Mouse (Mus musculus): Measurements from ENCODE around the gene Echdc2. TPM values are rescaled to one million over a fixed set of nuclear protein-coding genes. Genes with fewer than 3 reads are reported as not detected.
A peak's percentile ranks its signal among the peaks of the same experiment; 100 is the strongest.

Gene Echdc2
- total RNA-seq, 2 experiments from 2014 or later, result 9.4 to 11.0 TPM

DNA sequence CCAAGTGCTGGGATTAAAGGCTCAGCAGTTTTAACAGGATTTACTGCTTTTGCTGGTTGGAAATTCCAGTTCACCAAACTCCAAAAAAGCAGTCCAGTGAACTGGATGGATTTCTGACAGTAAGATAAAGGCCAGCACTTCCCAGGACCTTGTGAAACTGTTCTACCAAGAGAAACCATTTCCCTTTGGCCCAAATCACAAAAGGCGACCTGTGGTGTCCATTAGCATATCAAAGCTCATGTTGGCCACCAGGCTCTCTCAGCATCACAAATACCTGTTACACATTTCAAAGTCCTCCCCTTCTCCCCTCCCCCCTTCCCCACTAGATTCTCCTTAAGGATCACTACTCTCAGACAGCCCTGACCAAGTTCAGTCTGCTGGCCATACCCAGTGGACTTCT lies 17.0 kb downstream of the Echdc2 start:
- DNase-seq (ENCODE audit: extremely low spot score in 1 of 2, low spot score in 2 of 2), result no peak
- intact Hi-C loops (cut with DNase I), result no loop called here

DNA sequence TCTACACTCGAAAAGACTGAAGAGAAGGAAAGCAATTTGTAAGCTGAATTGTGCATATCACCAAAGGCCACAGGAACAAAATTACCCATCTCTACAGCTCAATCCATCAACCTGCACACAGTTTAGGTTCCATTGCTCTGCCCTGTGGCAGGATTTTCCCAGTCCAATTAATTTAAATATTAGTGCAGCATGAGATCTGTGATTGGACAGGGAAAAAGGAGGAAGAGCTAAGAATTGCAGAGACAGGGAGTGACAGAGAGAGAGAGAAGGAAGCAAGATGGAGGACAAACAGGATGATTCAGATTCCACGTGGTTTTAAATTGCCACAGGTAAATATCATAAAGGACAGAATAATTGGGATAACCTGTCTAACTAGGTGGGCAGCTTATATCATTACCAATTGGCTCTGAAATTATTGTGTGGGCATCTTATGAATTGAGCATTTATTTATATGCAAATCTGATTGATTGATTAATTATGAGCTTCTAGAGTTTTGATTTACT lies 27.6 kb downstream of the Echdc2 start:
- DNase-seq (ENCODE audit: extremely low spot score in 1 of 2, low spot score in 2 of 2), result no peak
- intact Hi-C loops (cut with DNase I), result no loop called here

DNA sequence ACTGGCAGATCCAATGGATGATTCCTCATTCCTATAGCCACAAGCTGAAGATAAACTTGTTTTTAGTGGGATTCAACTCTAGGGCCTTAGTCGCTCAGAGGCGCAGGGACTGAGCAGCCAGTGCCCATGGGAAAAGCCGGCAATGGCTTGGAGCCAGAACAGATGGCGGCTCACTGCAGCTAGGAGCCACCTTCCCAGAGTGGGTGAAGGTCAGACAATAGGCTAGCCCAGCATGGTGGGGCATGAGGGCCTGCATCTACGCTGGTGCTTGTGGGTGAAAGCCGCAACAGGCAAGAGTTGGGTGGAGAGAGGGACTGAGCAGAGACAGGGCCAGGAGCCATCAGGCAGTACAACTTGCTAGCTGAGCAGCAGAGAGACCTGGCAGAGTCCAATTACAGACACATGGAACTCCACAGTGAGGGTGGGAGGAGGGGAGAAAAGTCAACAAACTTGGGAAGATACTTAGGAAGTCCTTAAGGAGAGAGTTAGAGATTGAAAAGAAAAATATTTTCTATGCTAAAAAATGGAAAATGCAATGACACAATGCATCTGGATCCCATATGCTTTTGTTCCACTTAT lies 31.1 kb downstream of the Echdc2 start:
- peak in 1 of 2 experiments; percentile 32 for DNase-seq (ENCODE audit: extremely low spot score in 1 of 2, low spot score in 2 of 2)
- intact Hi-C loops (cut with DNase I), result no loop called here

DNA sequence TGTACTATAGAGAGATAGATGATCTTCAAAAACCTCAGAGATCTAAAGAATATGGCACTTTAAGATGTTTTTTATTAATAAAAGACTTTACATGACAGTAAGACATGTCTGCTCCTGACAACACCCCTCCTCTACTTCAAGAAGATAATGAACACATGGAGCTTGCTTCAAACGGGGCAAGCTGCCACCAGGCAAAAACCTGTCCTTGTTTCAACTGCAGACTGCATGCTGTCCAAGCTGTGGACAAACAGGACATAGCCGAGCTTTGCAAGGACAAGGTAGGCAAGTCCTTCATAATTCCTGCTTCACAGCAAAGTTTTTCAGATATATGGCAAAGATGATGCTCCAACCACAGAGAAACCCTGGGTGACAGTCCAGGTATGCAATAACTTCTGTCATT lies 34.0 kb downstream of the Echdc2 start:
- no peak for DNase-seq (ENCODE audit: extremely low spot score in 1 of 2, low spot score in 2 of 2)
- intact Hi-C loops (cut with DNase I), result no loop called here

DNA sequence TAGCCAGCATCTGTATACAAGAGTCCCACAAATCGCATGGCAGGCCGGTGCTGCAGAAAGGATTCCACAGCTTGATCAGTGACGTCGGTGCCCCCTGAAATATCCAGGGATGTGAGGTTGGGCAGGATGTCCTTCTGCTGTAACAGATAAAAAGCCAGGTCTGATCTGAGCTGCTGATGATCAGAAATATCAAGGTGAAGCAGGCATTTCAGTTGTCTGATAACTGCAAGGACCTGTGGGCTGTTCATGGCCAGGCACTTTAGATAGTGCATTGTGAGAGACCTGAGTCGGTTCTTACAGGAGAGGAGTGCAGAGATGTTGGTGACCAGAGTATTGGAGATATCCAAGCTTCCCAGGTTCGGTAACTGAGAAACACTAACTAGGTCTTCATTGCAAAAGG lies 39.4 kb downstream of the Echdc2 start:
- intact Hi-C loops (cut with DNase I), result no loop called here
- DNase-seq (ENCODE audit: extremely low spot score in 1 of 2, low spot score in 2 of 2), result no peak

DNA sequence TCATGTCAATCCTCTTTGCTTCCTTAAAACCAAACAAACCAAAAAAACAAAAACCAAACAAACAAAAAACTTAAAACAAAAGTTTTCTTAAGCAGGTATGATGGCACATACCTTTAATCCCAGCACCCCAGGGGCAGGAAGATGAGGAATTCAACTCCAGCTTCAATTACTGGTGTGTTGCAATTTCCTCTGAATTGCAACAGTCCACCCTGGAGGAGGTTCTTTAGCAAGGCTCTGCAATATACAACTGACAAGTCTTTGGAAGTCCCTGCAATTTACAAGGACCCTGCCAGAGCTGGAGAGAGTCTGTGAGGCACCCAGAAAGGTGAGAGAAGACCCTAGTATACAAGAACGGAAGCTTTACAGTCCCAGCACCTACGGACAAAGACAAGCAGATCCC lies 47.8 kb downstream of the Echdc2 start:
- intact Hi-C loops (cut with DNase I), result no loop called here
- no peak for DNase-seq (ENCODE audit: extremely low spot score in 1 of 2, low spot score in 2 of 2)

DNA sequence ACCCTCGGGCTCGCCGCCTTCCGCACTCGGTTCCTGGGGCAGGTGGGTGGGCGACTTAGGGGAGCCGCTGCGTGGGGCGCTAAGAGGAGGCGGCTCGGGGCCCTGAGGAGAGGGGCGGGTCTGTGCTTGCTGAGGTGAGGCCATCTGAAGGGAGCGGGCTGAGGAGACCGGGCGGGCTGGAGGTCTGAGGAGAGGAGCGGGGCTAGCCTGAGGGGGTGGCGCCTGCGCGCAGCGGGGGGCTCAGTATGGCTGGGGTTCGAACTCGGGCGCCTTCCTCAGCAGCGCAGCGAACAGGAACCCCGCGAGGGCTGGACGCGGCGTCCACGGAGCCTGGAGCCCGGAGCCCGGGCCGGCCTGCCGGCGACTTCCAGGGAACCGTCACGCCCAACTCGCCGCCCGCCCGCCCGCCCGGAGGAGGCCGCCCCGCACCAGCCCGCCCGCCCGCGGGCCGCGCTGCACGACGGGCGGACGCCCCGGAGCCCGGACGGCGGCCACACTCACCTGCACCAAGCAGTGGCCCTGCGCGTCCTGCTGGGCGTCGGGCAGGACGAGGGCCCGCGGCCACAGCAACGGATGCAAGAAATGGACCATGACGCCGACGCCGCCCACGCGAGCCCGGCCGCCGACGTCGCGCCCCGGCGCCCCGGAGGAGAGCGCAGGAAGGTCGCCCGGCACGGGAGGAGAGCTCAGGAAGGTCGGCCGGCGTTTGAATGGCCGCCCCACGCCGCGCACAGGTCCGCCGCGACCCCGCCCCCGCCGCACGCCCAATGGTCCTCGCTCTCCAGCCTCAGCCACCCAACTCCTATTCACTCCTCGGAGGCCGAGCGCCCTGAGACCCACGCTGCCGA lies 52.3 kb downstream of the Echdc2 start, which contains the start of gene Zyg11a:
Zyg11a (minus strand) TSS at position 717 of the 848 bp plus-strand sequence.
- intact Hi-C loops (cut with DNase I), result no loop called here
- DNase-seq (ENCODE audit: extremely low spot score in 1 of 2, low spot score in 2 of 2), result peak in 1 of 2 experiments; percentile 44

DNA sequence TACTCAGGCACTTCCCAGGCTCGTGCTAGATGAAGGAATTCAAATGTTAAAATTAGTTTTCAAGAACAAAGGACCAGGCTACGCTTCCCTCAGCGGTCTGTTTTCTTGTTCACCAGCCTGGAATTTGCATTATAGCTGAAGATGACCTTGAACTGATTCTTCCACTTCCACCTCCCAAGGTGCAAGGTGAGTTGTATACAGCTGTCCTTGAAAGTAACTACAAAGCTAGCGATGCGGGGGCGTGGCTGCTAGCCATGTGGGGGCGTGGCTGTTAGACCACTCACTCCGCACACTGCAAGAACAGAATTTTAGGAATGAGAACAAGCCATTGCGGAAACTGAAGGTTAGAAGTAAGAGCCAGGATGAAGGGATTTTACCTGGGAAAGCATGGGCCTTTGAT lies 53.8 kb downstream of the Echdc2 start:
- peak in 1 of 2 experiments; percentile 29 for DNase-seq (ENCODE audit: extremely low spot score in 1 of 2, low spot score in 2 of 2)
- intact Hi-C loops (cut with DNase I), result no loop called here

DNA sequence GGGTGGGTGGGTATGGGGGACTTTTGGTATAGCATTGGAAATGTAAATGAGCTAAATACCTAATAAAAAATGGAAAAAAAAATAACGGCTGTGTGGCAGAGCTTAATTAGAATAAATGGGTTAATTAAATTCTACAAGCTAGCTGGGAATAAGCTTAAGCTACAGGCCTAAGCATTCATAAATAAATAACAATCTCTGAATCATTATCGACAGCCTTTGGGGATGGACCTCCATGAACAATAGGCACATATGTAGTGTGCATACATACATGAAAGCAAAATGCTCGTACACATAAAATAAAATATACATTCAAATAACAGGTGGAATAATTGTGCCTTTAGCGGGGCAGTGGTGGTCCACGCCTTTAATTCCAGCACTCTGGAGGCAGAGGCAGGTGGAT lies 57.3 kb downstream of the Echdc2 start:
- DNase-seq (ENCODE audit: extremely low spot score in 1 of 2, low spot score in 2 of 2), result no peak
- intact Hi-C loops (cut with DNase I), result no loop called here

DNA sequence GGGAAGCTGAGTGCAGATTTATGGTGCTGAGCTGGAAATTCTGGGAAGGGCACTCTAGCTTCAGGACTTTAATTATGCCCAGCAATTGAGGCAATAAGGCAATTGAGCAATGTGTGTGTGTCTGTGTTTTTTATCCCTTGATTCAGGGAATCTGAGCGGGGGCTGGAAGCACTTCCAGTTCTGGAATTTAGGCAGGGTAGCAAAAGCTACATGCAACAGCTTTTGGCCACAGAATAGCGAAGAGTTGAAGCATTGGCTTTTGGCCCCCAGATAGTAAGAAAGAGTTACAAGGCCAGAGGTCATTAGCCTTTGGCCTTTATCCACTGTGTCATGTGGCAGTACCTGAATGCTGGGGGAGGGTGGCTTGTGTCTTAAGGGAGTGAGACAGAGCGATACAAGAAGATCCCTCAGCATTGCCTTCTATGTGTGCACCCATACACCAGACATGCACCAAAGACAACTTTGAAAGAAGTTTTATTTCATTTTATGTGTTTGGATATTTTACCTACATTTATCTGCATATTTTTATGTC lies 60.2 kb downstream of the Echdc2 start:
- no peak for DNase-seq (ENCODE audit: extremely low spot score in 1 of 2, low spot score in 2 of 2)
- intact Hi-C loops (cut with DNase I), result no loop called here

Other genes with a start within 250 kb of the Echdc2 start
- gene Cpt2, start 241.8 kb upstream of the Echdc2 start, total RNA-seq (2021), result 1 to 10 TPM; 3.9 to 4.8 TPM
- not detected for gene Slc1a7, start 197.1 kb upstream of the Echdc2 start, total RNA-seq (2021)
- gene Podn, start 69.0 kb upstream of the Echdc2 start, total RNA-seq (2021), result 1 to 10 TPM; 4.4 to 5.8 TPM
- gene Scp2, start 20.4 kb upstream of the Echdc2 start, total RNA-seq (2021), result 10 to 100 TPM; 73.0 to 79.6 TPM
- under 1 TPM; 0.14 to 0.19 TPM for gene Zyg11a, start 52.6 kb downstream of the Echdc2 start, total RNA-seq (2021)
- gene Zyg11b, start 135.7 kb downstream of the Echdc2 start, total RNA-seq (2021), result 100 to 1,000 TPM; 151 to 166 TPM
- 10 to 100 TPM; 36.8 to 39.7 TPM for gene Coa7, start 162.7 kb downstream of the Echdc2 start, total RNA-seq (2021)
- not detected for gene Shisal2a, start 217.9 kb downstream of the Echdc2 start, total RNA-seq (2021)
- 10 to 100 TPM in 1 of 2 experiments, 1 to 10 TPM in 1; 9.9 to 14.9 TPM for gene Gpx7, start 241.5 kb downstream of the Echdc2 start, total RNA-seq (2021)

Measured in left cerebral cortex, postnatal 10 days (tissue).